Mouse (Mus musculus) thymus, postnatal 10 days (tissue): ENCODE measurements around the gene Prkar1b.

Experiments
- DNase-seq, 2 experiments: peaks; one replicate each; pipeline ENCODE4 v3.0.0; 2021; ENCODE audit warnings: low spot score in 2 of 2

The Prkar1b gene

GRCm38 (mm10) chr5:138973480-138973879 lies 176.3 kb downstream of the Prkar1b start:
- DNase-seq: no peak

GRCm38 (mm10) chr5:138971405-138971804 lies 178.4 kb downstream of the Prkar1b start:
- no peak for DNase-seq

GRCm38 (mm10) chr5:138970056-138970490 lies 179.7 kb downstream of the Prkar1b start:
- DNase-seq: no peak
